8 mouse cellular contexts compared by ENCODE assay signal in genomic region chr9:69289056-69290017, GRCm38 (mm10).
DNase-seq lines count a peak whose midpoint lies in the region; ATAC-seq lines count a peak whose summit lies in the region.

No protein-coding gene starts in this region.

- peak; percentile 85 for ATAC-seq in megakaryocyte, adult 5-6 weeks (ENCODE audit: poor library complexity, severe bottlenecking)

- peak; percentile 91 for DNase-seq in T-cell, adult 2 months (ENCODE audit: low spot score)
- DNase-seq in cerebellum, postnatal 4 days (ENCODE audit: low spot score in 2 of 2): peak; percentile 44 to 66
- DNase-seq in gastrocnemius, postnatal 10 days: peak; percentile 83
- peak; percentile 92 for DNase-seq in induced T-regulatory cell, adult 2 months (ENCODE audit: low read depth)
- peak; percentile 47 to 79 for DNase-seq in left cerebral cortex, adult 9 months (ENCODE audit: low spot score in 2 of 2)
- peak; percentile 90 for DNase-seq in right cerebral cortex, adult 18-20 months
- DNase-seq in urinary bladder, adult 18-20 months (ENCODE audit: low spot score in 2 of 2): peak; percentile 82 to 87

Comparison
In these comparisons a context has a peak if more than half of its experiments do, and no peak if none do; other contexts are left out.
1. Peak in every context shown above with its lines: DNase-seq and ATAC-seq.